Mouse (Mus musculus) intestine, postnatal 0 days (tissue): Measurements from ENCODE around the gene Stxbp5. TPM values are rescaled to one million over a fixed set of nuclear protein-coding genes. Genes with fewer than 3 reads are reported as not detected.

Source experiments
- ATAC-seq: fragments of 200-750 bp; cut with Nextera tagmentation; 2 replicates; pipeline ENCODE4 v1.8.0; 2017; ENCODE audit warnings: mild to moderate bottlenecking, moderate TSS enrichment, moderate library complexity
- H3K27ac ChIP-seq: fragments of 300-500 bp; sonication (generic); 2 replicates; pipeline ENCODE4 v1.5.1; 2014; ENCODE audit warnings: mild to moderate bottlenecking, low read depth, low read length, moderate library complexity
- H3K27me3 ChIP-seq: fragments of 300-500 bp; sonication (generic); replicated peaks from 2 replicates; pipeline ENCODE4 v1.6.1; 2014; ENCODE audit warnings: low read length, mixed read lengths; ENCODE audit not compliant: control insufficient read depth, insufficient read depth
- H3K36me3 ChIP-seq: fragments of 300-500 bp; sonication (generic); 2 replicates; pipeline ENCODE4 v1.6.1; 2014; ENCODE audit warnings: mild to moderate bottlenecking, moderate library complexity; ENCODE audit not compliant: control insufficient read depth, insufficient read depth
- H3K4me1 ChIP-seq: fragments of 300-500 bp; sonication (generic); replicated peaks from 2 replicates; pipeline ENCODE4 v1.6.1; 2014; ENCODE audit warnings: antibody characterized with exemption, low read length, mixed read lengths; ENCODE audit not compliant: control insufficient read depth, insufficient read depth
- H3K4me2 ChIP-seq: fragments of 300-500 bp; sonication (generic); replicated peaks from 2 replicates; pipeline ENCODE4 v1.6.1; 2014; ENCODE audit warnings: low read depth, mild to moderate bottlenecking, moderate library complexity
- H3K4me3 ChIP-seq: fragments of 300-500 bp; sonication (generic); 2 replicates; pipeline ENCODE4 v1.5.1; 2014; ENCODE audit warnings: low read depth, low read length
- H3K9ac ChIP-seq: fragments of 300-500 bp; sonication (generic); 2 replicates; pipeline ENCODE4 v1.6.1; 2014; ENCODE audit warnings: mild to moderate bottlenecking, low read depth, low read length
- H3K9me3 ChIP-seq: fragments of 300-500 bp; sonication (generic); 2 replicates; pipeline ENCODE4 v1.6.1; 2016; ENCODE audit warnings: mixed run types; ENCODE audit not compliant: control insufficient read depth
- CTCF ChIP-seq: sonication (generic); IDR thresholded peaks from 2 replicates; pipeline ENCODE4 v1.5.1; 2016; ENCODE audit warnings: low read depth, mild to moderate bottlenecking, control low read depth, antibody characterized with exemption, moderate library complexity
- WGBS: fragments of 180-500 bp; shearing (Covaris S2); extraction: QIAGEN DNeasy Blood & Tissue Kit; methylation state at CpG from one replicate; pipeline ENCODE4 v1.1.7; 2014; 5-methylcytosine and 5-hydroxymethylcytosine counted together
- polyA plus RNA-seq: library from polyadenylated mRNA; unstranded; fragments of >200 nt; fragmentation: Nextera tagmentation; extraction: Ambion mirVana; gene quantifications from 2 replicates; pipeline ENCODE4 v1.2.1, GENCODE M21; 2015

The Stxbp5 gene
- polyA plus RNA-seq, 1 experiment from 2014 or later, result 3.9 TPM

- Histone ChIP-seq H3K4me3 (no peak overlapping the region), H3K9me3 (no peaks in the 10 kb centered on the region), H3K9ac (no peak overlapping the region), H3K27me3 (no peaks in the 10 kb centered on the region), H3K36me3 (peaks cover 5% of the 10 kb centered on the region; the same call in 1 of the 2 replicates), H3K4me2 (no peak overlapping the region), H3K27ac (no peak overlapping the region), H3K4me1 (no peaks in the 10 kb centered on the region)
- ATAC-seq, result no peak
- 79% methylated on average over 4 of the region's 4 CpGs for WGBS
- TF ChIP-seq CTCF, result no peak
These were observed 65.9 kb downstream of the Stxbp5 start for GRCm38 (mm10) chr10:9834986-9835385.

GRCm38 (mm10) chr10:9832937-9833336 is 67.9 kb downstream of the Stxbp5 start:
- TF ChIP-seq CTCF, result no peak
- Histone ChIP-seq H3K36me3 (peaks cover 5% of the 10 kb centered on the region; the same call in 1 of the 2 replicates), H3K27ac (no peak overlapping the region), H3K9ac (no peak overlapping the region), H3K4me2 (no peak overlapping the region), H3K4me3 (no peak overlapping the region), H3K9me3 (no peaks in the 10 kb centered on the region), H3K4me1 (no peaks in the 10 kb centered on the region), H3K27me3 (no peaks in the 10 kb centered on the region)
- 74% methylated on average over 4 of the region's 4 CpGs for WGBS
- ATAC-seq, result no peak

GRCm38 (mm10) chr10:9829744-9830143 is 71.1 kb downstream of the Stxbp5 start:
- H3K36me3 ChIP-seq, result no peaks in the 10 kb centered on the region
- H3K4me1 ChIP-seq, result no peaks in the 10 kb centered on the region
- H3K27ac ChIP-seq, result no peak overlapping the region
- peak; percentile 72 for ATAC-seq
- no peaks in the 10 kb centered on the region for H3K27me3 ChIP-seq
- TF ChIP-seq CTCF, result no peak
- H3K4me3 ChIP-seq, result no peak overlapping the region
- no peak overlapping the region for H3K4me2 ChIP-seq
- H3K9me3 ChIP-seq, result no peaks in the 10 kb centered on the region
- 62% methylated on average over 3 of the region's 3 CpGs for WGBS
- no peak overlapping the region for H3K9ac ChIP-seq

GRCm38 (mm10) chr10:9821299-9821698 is 79.6 kb downstream of the Stxbp5 start:
- H3K27me3 ChIP-seq, result no peaks in the 10 kb centered on the region
- ATAC-seq, result no peak
- no peaks in the 10 kb centered on the region for H3K9me3 ChIP-seq
- no peak overlapping the region for H3K9ac ChIP-seq
- H3K4me3 ChIP-seq, result no peak overlapping the region
- no peaks in the 10 kb centered on the region for H3K4me1 ChIP-seq
- no peak overlapping the region for H3K27ac ChIP-seq
- WGBS, result 61% methylated on average over 6 of the region's 6 CpGs
- no peaks in the 10 kb centered on the region; the same call in 1 of the 2 replicates for H3K36me3 ChIP-seq
- peak; percentile 67 for TF ChIP-seq CTCF
- no peak overlapping the region for H3K4me2 ChIP-seq

- Histone ChIP-seq H3K9me3 (no peaks in the 10 kb centered on the region), H3K27me3 (no peaks in the 10 kb centered on the region), H3K4me3 (no peak overlapping the region), H3K4me1 (no peaks in the 10 kb centered on the region), H3K27ac (no peak overlapping the region), H3K36me3 (peaks cover 3% of the 10 kb centered on the region), H3K4me2 (no peak overlapping the region), H3K9ac (no peak overlapping the region)
- TF ChIP-seq CTCF, result no peak
- no peak for ATAC-seq
- 93% methylated on average over 7 of the region's 7 CpGs for WGBS
These were observed 82.3 kb downstream of the Stxbp5 start for GRCm38 (mm10) chr10:9818574-9818973.

- WGBS, result 84% methylated on average over 4 of the region's 4 CpGs
- H3K9ac ChIP-seq, result no peak overlapping the region
- H3K4me3 ChIP-seq, result no peak overlapping the region
- TF ChIP-seq CTCF, result peak; percentile 67
- no peak overlapping the region for H3K4me2 ChIP-seq
- H3K9me3 ChIP-seq, result no peaks in the 10 kb centered on the region
- no peak for ATAC-seq
- no peaks in the 10 kb centered on the region for H3K4me1 ChIP-seq
- no peak overlapping the region for H3K27ac ChIP-seq
- peaks cover 3% of the 10 kb centered on the region for H3K36me3 ChIP-seq
- H3K27me3 ChIP-seq, result no peaks in the 10 kb centered on the region
These were observed 87.0 kb downstream of the Stxbp5 start for GRCm38 (mm10) chr10:9813926-9814325.

- WGBS, result 69% methylated on average over 2 of the region's 2 CpGs
- H3K27ac ChIP-seq, result no peak overlapping the region
- H3K9ac ChIP-seq, result no peak overlapping the region
- H3K4me3 ChIP-seq, result no peak overlapping the region
- H3K4me2 ChIP-seq, result no peak overlapping the region
- H3K27me3 ChIP-seq, result no peaks in the 10 kb centered on the region
- TF ChIP-seq CTCF, result no peak
- no peaks in the 10 kb centered on the region for H3K4me1 ChIP-seq
- peaks cover 10% of the 10 kb centered on the region; the same call in 1 of the 2 replicates for H3K36me3 ChIP-seq
- ATAC-seq, result no peak
- H3K9me3 ChIP-seq, result no peaks in the 10 kb centered on the region
These were observed 93.3 kb downstream of the Stxbp5 start for GRCm38 (mm10) chr10:9807596-9807995.
